Mouse (Mus musculus): Measurements from ENCODE around the gene Apoc1. TPM values are rescaled to one million over a fixed set of nuclear protein-coding genes. Genes with fewer than 3 reads are reported as not detected.

Gene Apoc1
- total and polyA plus RNA-seq, 3 experiments: not detected

- in situ Hi-C loops (cut with MboI; ENCODE audit: low pct_ligation_motif_present, low pct_unique_long_range_greater_than_20kb, low sequenced_read_pairs) (loop anchor here (5.0 kb wide), 1 partner anchor 48 kb away; the partner anchor contains the start of gene Clptm1), dilution Hi-C loops (cut with MboI; ENCODE audit: extremely low pct_ligation_motif_present, extremely low pct_unique_long_range_greater_than_20kb, low sequenced_read_pairs) (no loop called here)
- Histone ChIP-seq H3K27me3 (replicated peaks) (no peaks in the 10 kb centered on the region), H3K9ac (ENCODE audit: insufficient read depth, low read depth) (peak overlapping the region; percentile 94), H3K79me2 (replicated peaks; ENCODE audit: control insufficient read depth, extremely low read depth, insufficient read depth, poor library complexity, severe bottlenecking) (peaks cover 18% of the 10 kb centered on the region), H3K36me3 (replicated peaks in 1 of 2; ENCODE audit: control insufficient read depth in 1 of 2, insufficient read depth in 1 of 2, low read length in 1 of 2) (peaks cover 32 to 40% of the 10 kb centered on the region in 2 experiments), H3K4me3 (replicated peaks in 1 of 3; ENCODE audit: low read depth in 2 of 3, low read length in 2 of 3, poor library complexity in 1 of 3) (peak overlapping the region; percentile 88 to 92 (median 91)), H3K4me1 (ENCODE audit: control insufficient read depth in 1 of 2, insufficient read depth in 2 of 2) (peaks cover 9 to 39% of the 10 kb centered on the region in 2 experiments; a peak in 3 of 4 replicates), H3K4me2 (ENCODE audit: insufficient read depth, low read depth, poor library complexity, severe bottlenecking) (peak overlapping the region; percentile 72), H3K27ac (ENCODE audit: insufficient read depth, low read depth) (peak overlapping the region; percentile 47), H3K9me3 (replicated peaks; ENCODE audit: low read length) (no peaks in the 10 kb centered on the region)
- TF ChIP-seq ELF1 (IDR thresholded peaks at IDR 0.05; ENCODE audit: low read depth, low read length) (no peak), E2F4 (IDR thresholded peaks at IDR 0.05; ENCODE audit: insufficient replicate concordance, low read depth, low read length) (no peak), JUN (IDR thresholded peaks at IDR 0.05; ENCODE audit: insufficient read depth, low read depth, low read length) (no peak), ETS1 (conservative IDR thresholded peaks at IDR 0.05; ENCODE audit: low read depth, low read length) (no peak), CHD2 (IDR thresholded peaks at IDR 0.05; ENCODE audit: low read length) (no peak), ZMIZ1 (IDR thresholded peaks at IDR 0.05; ENCODE audit: low read depth, low read length) (no peak), NRF1 (IDR thresholded peaks at IDR 0.05; ENCODE audit: low read depth, low read length) (no peak), MAX (IDR thresholded peaks at IDR 0.05; ENCODE audit: low read length) (no peak), USF1 (IDR thresholded peaks at IDR 0.05; ENCODE audit: low read depth, low read length) (no peak), MAZ (IDR thresholded peaks at IDR 0.05; ENCODE audit: low read depth, low read length) (no peak), SIN3A (IDR thresholded peaks at IDR 0.05; ENCODE audit: low read length) (no peak), CTCF (conservative IDR thresholded peaks at IDR 0.05 in 1 of 2, IDR thresholded peaks at IDR 0.05 in 1 of 2; ENCODE audit: low read depth in 2 of 2, low read length in 2 of 2) (no peak), BHLHE40 (IDR thresholded peaks at IDR 0.05; ENCODE audit: low read depth, low read length) (no peak), GABPA (IDR thresholded peaks at IDR 0.05; ENCODE audit: insufficient replicate concordance, low read depth, low read length) (no peak), TBP (conservative IDR thresholded peaks at IDR 0.05; ENCODE audit: low read depth, low read length) (no peak), TCF12 (IDR thresholded peaks at IDR 0.05; ENCODE audit: low read depth, low read length) (no peak), RAD21 (IDR thresholded peaks at IDR 0.05; ENCODE audit: low read depth, low read length) (no peak), UBTF (IDR thresholded peaks at IDR 0.05; ENCODE audit: low read depth, low read length) (no peak), PAX5 (IDR thresholded peaks at IDR 0.05; ENCODE audit: low read length) (no peak), IRF4 (IDR thresholded peaks at IDR 0.05; ENCODE audit: low read depth, low read length) (no peak)
- no peak for DNase-seq (ENCODE audit: extremely low read depth)
Observed at GRCm38 (mm10) chr7:19714836-19715235, 22.4 kb upstream of the Apoc1 start.

DNA sequence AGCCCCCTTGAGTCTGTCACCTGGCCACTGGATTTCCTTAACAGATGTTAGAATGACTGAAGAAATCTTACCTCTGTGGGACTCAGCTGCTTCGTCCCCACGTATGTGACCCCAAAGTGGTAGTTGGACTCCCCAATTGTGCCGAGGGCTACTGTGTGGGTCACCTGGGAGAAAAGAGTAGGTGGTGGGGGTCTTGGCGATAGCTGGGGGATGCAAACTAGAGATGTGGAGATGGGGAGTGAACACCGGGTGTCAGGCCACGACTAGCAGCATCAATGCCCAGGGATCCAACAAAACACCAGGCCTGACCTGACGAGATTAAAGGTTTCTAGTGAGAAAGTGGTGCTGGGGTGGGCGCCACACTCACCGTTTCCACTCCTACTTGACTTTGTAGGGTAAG, 21.1 kb upstream of the Apoc1 start:
- Histone ChIP-seq H3K27me3 (replicated peaks) (no peaks in the 10 kb centered on the region), H3K4me3 (replicated peaks in 1 of 3; ENCODE audit: low read depth in 2 of 3, low read length in 2 of 3, poor library complexity in 1 of 3) (no peak overlapping the region), H3K9me3 (replicated peaks; ENCODE audit: low read length) (no peaks in the 10 kb centered on the region)

More for the DNA sequence above, 21.1 kb upstream of the Apoc1 start:
- H3K4me1 ChIP-seq (ENCODE audit: control insufficient read depth in 1 of 2, insufficient read depth in 2 of 2): peaks cover 9 to 39% of the 10 kb centered on the region in 2 experiments; a peak in 3 of 4 replicates
- H3K36me3 ChIP-seq (replicated peaks in 1 of 2; ENCODE audit: control insufficient read depth in 1 of 2, insufficient read depth in 1 of 2, low read length in 1 of 2): peaks cover 44 to 52% of the 10 kb centered on the region in 2 experiments
- no peak overlapping the region for H3K27ac ChIP-seq (ENCODE audit: insufficient read depth, low read depth)
- in situ Hi-C loops (cut with MboI; ENCODE audit: low pct_ligation_motif_present, low pct_unique_long_range_greater_than_20kb, low sequenced_read_pairs) (loop anchor here (5.0 kb wide), 1 partner anchor 46 kb away; the partner anchor contains the start of gene Clptm1), dilution Hi-C loops (cut with MboI; ENCODE audit: extremely low pct_ligation_motif_present, extremely low pct_unique_long_range_greater_than_20kb, low sequenced_read_pairs) (no loop called here)
- peaks cover 18% of the 10 kb centered on the region for H3K79me2 ChIP-seq (replicated peaks; ENCODE audit: control insufficient read depth, extremely low read depth, insufficient read depth, poor library complexity, severe bottlenecking)
- no peak for DNase-seq (ENCODE audit: extremely low read depth)
- H3K4me2 ChIP-seq (ENCODE audit: insufficient read depth, low read depth, poor library complexity, severe bottlenecking): peak overlapping the region; percentile 72; the same call in 1 of the 2 replicates
- no peak overlapping the region for H3K9ac ChIP-seq (ENCODE audit: insufficient read depth, low read depth)
- TF ChIP-seq ETS1 (conservative IDR thresholded peaks at IDR 0.05; ENCODE audit: low read depth, low read length): no peak
- no peak for TF ChIP-seq USF1 (IDR thresholded peaks at IDR 0.05; ENCODE audit: low read depth, low read length)
- no peak for TF ChIP-seq CHD2 (IDR thresholded peaks at IDR 0.05; ENCODE audit: low read length)
- TF ChIP-seq SIN3A (IDR thresholded peaks at IDR 0.05; ENCODE audit: low read length): no peak
- no peak for TF ChIP-seq GABPA (IDR thresholded peaks at IDR 0.05; ENCODE audit: insufficient replicate concordance, low read depth, low read length)
- no peak for TF ChIP-seq MYC (IDR thresholded peaks at IDR 0.05; ENCODE audit: low read depth, low read length)
- TF ChIP-seq POLR2AphosphoS2 (IDR thresholded peaks at IDR 0.05; ENCODE audit: low read depth, low read length): no peak
- no peak for TF ChIP-seq UBTF (IDR thresholded peaks at IDR 0.05; ENCODE audit: low read depth, low read length)
- TF ChIP-seq EP300 (IDR thresholded peaks at IDR 0.05; ENCODE audit: low read length): no peak
- TF ChIP-seq RAD21 (IDR thresholded peaks at IDR 0.05; ENCODE audit: low read depth, low read length): no peak
- no peak for TF ChIP-seq RCOR1 (conservative IDR thresholded peaks at IDR 0.05; ENCODE audit: low read depth, low read length)
- TF ChIP-seq TBP (conservative IDR thresholded peaks at IDR 0.05; ENCODE audit: low read depth, low read length): no peak
- no peak for TF ChIP-seq JUND (conservative IDR thresholded peaks at IDR 0.05; ENCODE audit: low read depth, low read length)
- TF ChIP-seq ZKSCAN1 (IDR thresholded peaks at IDR 0.05; ENCODE audit: borderline replicate concordance, low read depth, low read length): no peak
- no peak for TF ChIP-seq NELFE (IDR thresholded peaks at IDR 0.05; ENCODE audit: low read depth, low read length)
- TF ChIP-seq E2F4 (IDR thresholded peaks at IDR 0.05; ENCODE audit: insufficient replicate concordance, low read depth, low read length): no peak
- TF ChIP-seq MAZ (IDR thresholded peaks at IDR 0.05; ENCODE audit: low read depth, low read length): no peak

All from CH12.LX (cell line).